Mouse (Mus musculus) cerebellum, adult 2 months (tissue): ENCODE data around the gene Nek3.

ENCODE experiments used
- CTCF ChIP-seq: fragments of 200-500 bp; IDR thresholded peaks from 2 replicates; pipeline ENCODE4 v1.5.1; 2011; ENCODE audit warnings: low read depth, mild to moderate bottlenecking, control low read depth, low read length, moderate library complexity, borderline replicate concordance; ENCODE audit not compliant: insufficient read depth
- POLR2A ChIP-seq: fragments of 200-500 bp; IDR thresholded peaks from 2 replicates; pipeline ENCODE4 v1.6.1; 2011; ENCODE audit warnings: low read length, control low read depth, borderline replicate concordance; ENCODE audit not compliant: insufficient read depth

DNA sequence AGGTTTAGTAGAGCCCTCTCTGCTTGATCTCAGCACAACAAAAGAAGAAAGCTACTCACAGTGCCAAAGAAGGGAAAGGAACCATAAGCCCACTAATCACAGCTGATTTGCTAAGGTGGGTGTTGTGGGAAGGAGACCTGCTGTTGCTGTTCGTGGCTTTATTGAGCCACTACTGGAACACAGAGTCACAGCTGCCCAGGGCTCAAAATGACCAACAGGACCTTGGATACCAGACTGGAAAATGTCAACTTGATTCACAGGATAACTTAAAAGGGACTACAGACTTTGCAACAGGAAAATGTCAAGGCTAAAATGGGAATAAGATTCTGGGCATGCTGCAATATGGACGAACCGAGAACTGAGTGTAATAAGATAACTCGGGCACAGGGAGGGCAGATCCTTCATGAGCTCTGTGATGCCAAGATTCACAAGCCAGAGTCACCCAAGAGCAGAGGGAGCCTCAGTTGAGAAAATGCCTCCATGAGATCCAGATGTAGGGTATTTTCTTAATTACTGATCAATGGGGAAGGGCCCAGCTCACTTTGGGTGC lies 24.3 kb downstream of the Nek3 start:
- TF ChIP-seq POLR2A: no peak
- TF ChIP-seq CTCF: no peak
